Mouse (Mus musculus) limb, embryonic 15.5 days (tissue): ENCODE results near the gene Alg14. TPM values are rescaled to one million over a fixed set of nuclear protein-coding genes. Genes with fewer than 3 reads are reported as not detected.

Experiments
- ATAC-seq: fragments of 200-750 bp; cut with Nextera tagmentation; 2 replicates; pipeline ENCODE4 v1.8.0; 2017; ENCODE audit warnings: low read depth, moderate TSS enrichment; ENCODE audit not compliant: insufficient number of reproducible peaks, low FRiP score, low TSS enrichment
- H3K27ac ChIP-seq: fragments of 300-500 bp; sonication (generic); 2 replicates; pipeline ENCODE4 v1.5.1; 2015; ENCODE audit warnings: moderate library complexity, mild to moderate bottlenecking, inconsistent platforms
- H3K27me3 ChIP-seq: fragments of 300-500 bp; sonication (generic); 2 replicates; pipeline ENCODE4 v1.6.1; 2015; ENCODE audit warnings: inconsistent platforms
- H3K36me3 ChIP-seq: fragments of 300-500 bp; sonication (generic); 2 replicates; pipeline ENCODE4 v1.6.1; 2015; ENCODE audit warnings: inconsistent platforms
- H3K4me1 ChIP-seq: fragments of 300-500 bp; sonication (generic); 2 replicates; pipeline ENCODE4 v1.6.1; 2015; ENCODE audit warnings: inconsistent platforms
- H3K4me2 ChIP-seq: fragments of 300-500 bp; sonication (generic); 2 replicates; pipeline ENCODE4 v1.6.1; 2015; ENCODE audit warnings: mild to moderate bottlenecking, inconsistent platforms
- H3K4me3 ChIP-seq: fragments of 300-500 bp; sonication (generic); 2 replicates; pipeline ENCODE4 v1.5.1; 2015; ENCODE audit warnings: mild to moderate bottlenecking, inconsistent platforms
- H3K9ac ChIP-seq: fragments of 300-500 bp; sonication (generic); 2 replicates; pipeline ENCODE4 v1.6.1; 2015; ENCODE audit warnings: inconsistent platforms
- H3K9me3 ChIP-seq: fragments of 300-500 bp; sonication (generic); 2 replicates; pipeline ENCODE4 v1.6.1; 2016; ENCODE audit warnings: inconsistent platforms
- WGBS: fragments of 180-500 bp; shearing (Covaris S2); methylation state at CpG from one replicate; pipeline ENCODE4 v1.1.7; 2015; 5-methylcytosine and 5-hydroxymethylcytosine counted together
- polyA plus RNA-seq: library from polyadenylated mRNA; unstranded; fragments of >200 nt; fragmentation: Nextera tagmentation; extraction: Ambion mirVana; gene quantifications from 2 replicates; pipeline ENCODE4 v1.2.1, GENCODE M21; 2015

Gene Alg14
- polyA plus RNA-seq, 1 experiment from 2014 or later = 41.6 TPM

- Histone ChIP-seq H3K27me3 (no peaks in the 10 kb centered on the region), H3K4me2 (no peak within 1 kb of the TSS), H3K4me3 (no peak within 1 kb of the TSS), H3K9ac (no peak within 1 kb of the TSS), H3K4me1 (no peaks in the 10 kb centered on the region), H3K27ac (no peak within 1 kb of the TSS), H3K36me3 (no peaks in the 10 kb centered on the region), H3K9me3 (no peaks in the 10 kb centered on the region)
- ATAC-seq = no peak
- whole genome bisulfite sequencing = 86% methylated on average over 4 of the region's 4 CpGs
These were observed 8.6 kb upstream of the Alg14 start, which contains the start of gene Tmem56 for GRCm38 (mm10) chr3:121282998-121283397. Gene Tmem56 (minus strand): TSS chr3:121283098.

DNA sequence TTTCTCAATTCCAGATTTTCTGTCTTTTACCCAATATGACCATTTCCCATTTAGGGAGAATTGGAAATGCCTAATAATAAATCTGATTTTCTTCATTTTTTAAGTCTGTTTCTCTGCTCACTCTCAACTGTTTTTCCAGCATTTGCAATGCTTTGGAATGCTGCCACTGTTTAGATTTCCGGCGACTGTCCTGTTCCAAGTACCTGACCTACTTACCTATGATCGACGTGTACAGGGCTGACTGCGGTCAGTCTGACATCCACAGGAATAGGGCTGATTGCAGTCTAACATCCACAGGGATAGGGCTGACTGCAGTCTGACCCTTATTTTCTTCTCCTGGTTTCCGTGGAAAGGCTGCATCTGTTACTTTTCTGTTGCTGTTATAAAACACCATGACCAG lies 6.4 kb upstream of the Alg14 start:
- ATAC-seq = no peak
- no peak overlapping the region for H3K4me3 ChIP-seq
- H3K9ac ChIP-seq = no peak overlapping the region
- no peaks in the 10 kb centered on the region for H3K27me3 ChIP-seq
- no peak overlapping the region for H3K27ac ChIP-seq
- 89% methylated on average over 6 of the region's 6 CpGs for WGBS
- H3K4me1 ChIP-seq = no peaks in the 10 kb centered on the region
- H3K9me3 ChIP-seq = no peaks in the 10 kb centered on the region
- no peak overlapping the region for H3K4me2 ChIP-seq
- H3K36me3 ChIP-seq = no peaks in the 10 kb centered on the region

- Histone ChIP-seq H3K9ac (no peak overlapping the region), H3K9me3 (no peaks in the 10 kb centered on the region), H3K4me2 (no peak overlapping the region), H3K27ac (no peak overlapping the region), H3K36me3 (no peaks in the 10 kb centered on the region), H3K27me3 (no peaks in the 10 kb centered on the region), H3K4me3 (no peak overlapping the region), H3K4me1 (peaks cover 7% of the 10 kb centered on the region; the same call in 1 of the 2 replicates)
- no peak for ATAC-seq
- 95% methylated on average over 2 of the region's 2 CpGs for WGBS
These were observed 4.4 kb upstream of the Alg14 start for GRCm38 (mm10) chr3:121287151-121287550.

DNA sequence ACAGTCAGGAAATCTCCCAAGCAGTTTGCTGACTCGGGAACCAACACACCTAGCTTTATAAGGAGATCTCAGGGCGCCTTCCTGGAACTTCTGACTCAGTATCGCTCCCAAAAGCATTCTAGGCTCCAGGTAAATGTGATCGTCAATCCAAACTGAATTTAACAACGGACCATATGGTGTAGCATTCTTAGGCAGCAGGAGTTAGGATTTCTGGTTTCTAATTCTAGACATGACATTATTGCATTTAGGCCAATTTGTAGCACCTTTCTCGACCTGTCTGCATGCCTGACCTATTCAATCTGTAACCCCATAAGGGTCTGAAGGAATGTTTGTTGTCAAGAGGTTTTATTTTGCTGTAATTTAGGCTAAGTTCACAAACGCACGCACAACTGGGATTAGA lies 892 bp upstream of the Alg14 start:
- Histone ChIP-seq H3K9ac (no peak overlapping the region), H3K27me3 (no peaks in the 10 kb centered on the region), H3K9me3 (no peaks in the 10 kb centered on the region), H3K4me2 (peak overlapping the region; percentile 54), H3K4me1 (peaks cover 7% of the 10 kb centered on the region; the same call in 1 of the 2 replicates), H3K4me3 (peak overlapping the region; percentile 70), H3K36me3 (no peaks in the 10 kb centered on the region), H3K27ac (peak overlapping the region; percentile 97)
- 59% methylated on average over 8 of the region's 8 CpGs for WGBS
- no peak for ATAC-seq

DNA sequence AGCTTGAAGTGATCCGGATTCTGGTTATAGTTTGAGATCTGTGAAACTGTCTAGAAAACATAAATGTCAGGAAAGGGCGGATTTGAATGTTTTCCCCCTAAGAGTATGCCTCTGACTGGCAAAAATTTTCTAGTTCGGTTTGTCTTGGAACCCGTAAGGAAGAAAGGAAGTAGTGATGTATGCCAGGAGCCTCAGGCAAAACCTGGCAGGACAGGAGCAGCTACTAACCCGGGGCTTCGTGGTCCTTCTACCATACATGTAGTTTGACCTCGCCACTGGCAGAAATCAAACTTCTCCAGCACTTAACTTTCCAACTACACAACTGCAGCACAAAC lies 381 bp upstream of the Alg14 start:
- 3% methylated on average over 7 of the region's 7 CpGs for WGBS
- ATAC-seq = peak; percentile 27

GRCm38 (mm10) chr3:121294200-121294599 lies 2.6 kb downstream of the Alg14 start:
- Histone ChIP-seq H3K4me3 (no peak overlapping the region), H3K36me3 (no peaks in the 10 kb centered on the region), H3K27me3 (no peaks in the 10 kb centered on the region), H3K4me1 (peaks cover 7% of the 10 kb centered on the region; the same call in 1 of the 2 replicates), H3K9ac (no peak overlapping the region), H3K4me2 (no peak overlapping the region), H3K9me3 (no peaks in the 10 kb centered on the region), H3K27ac (no peak overlapping the region)
- 82% methylated on average over 2 of the region's 2 CpGs for WGBS
- ATAC-seq = no peak

More for the DNA sequence above, 381 bp upstream of the Alg14 start:
- H3K27me3 ChIP-seq = no peaks in the 10 kb centered on the region
- H3K4me2 ChIP-seq = peak overlapping the region; percentile 54
- no peaks in the 10 kb centered on the region for H3K36me3 ChIP-seq
- peaks cover 7% of the 10 kb centered on the region; the same call in 1 of the 2 replicates for H3K4me1 ChIP-seq
- peak overlapping the region; percentile 50 for H3K9ac ChIP-seq
- no peaks in the 10 kb centered on the region for H3K9me3 ChIP-seq
- H3K27ac ChIP-seq = peak overlapping the region; percentile 97
- H3K4me3 ChIP-seq = peak overlapping the region; percentile 70

DNA sequence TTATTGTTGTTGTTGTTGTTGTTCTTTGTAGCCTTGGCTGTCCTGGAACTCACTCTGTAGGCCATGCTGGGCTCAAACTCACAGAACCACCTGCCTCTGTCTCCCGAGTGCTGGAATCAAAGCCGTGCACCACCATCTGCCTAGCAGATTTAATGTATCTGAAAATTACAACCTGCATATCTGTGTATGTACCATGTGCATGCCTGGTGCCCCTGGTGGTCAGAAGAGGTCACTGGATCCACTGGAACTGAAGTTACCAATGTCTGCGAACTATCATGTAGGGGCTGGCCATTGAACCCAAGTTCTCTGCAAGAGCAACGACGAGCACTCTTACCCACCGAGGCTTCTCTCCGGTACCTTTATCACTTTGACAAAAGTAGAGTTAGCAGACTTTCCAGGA lies 15.1 kb downstream of the Alg14 start:
- WGBS = 88% methylated on average over 7 of the region's 7 CpGs
- H3K27ac ChIP-seq = no peak overlapping the region
- H3K9me3 ChIP-seq = no peaks in the 10 kb centered on the region
- H3K4me3 ChIP-seq = no peak overlapping the region
- ATAC-seq = no peak
- no peaks in the 10 kb centered on the region for H3K4me1 ChIP-seq
- no peak overlapping the region for H3K9ac ChIP-seq
- no peak overlapping the region for H3K4me2 ChIP-seq
- no peaks in the 10 kb centered on the region for H3K27me3 ChIP-seq
- H3K36me3 ChIP-seq = peaks cover 8% of the 10 kb centered on the region; the same call in 1 of the 2 replicates

- peaks cover 3% of the 10 kb centered on the region; the same call in 1 of the 2 replicates for H3K36me3 ChIP-seq
- H3K4me1 ChIP-seq = no peaks in the 10 kb centered on the region
- H3K4me2 ChIP-seq = no peak overlapping the region
- H3K27ac ChIP-seq = no peak overlapping the region
- no peaks in the 10 kb centered on the region for H3K9me3 ChIP-seq
- WGBS = 70% methylated on average over 7 of the region's 7 CpGs
- no peak overlapping the region for H3K9ac ChIP-seq
- no peaks in the 10 kb centered on the region for H3K27me3 ChIP-seq
- ATAC-seq = peak; percentile 48; the same call in 1 of the 2 replicates
- H3K4me3 ChIP-seq = no peak overlapping the region
These were observed 16.1 kb downstream of the Alg14 start for GRCm38 (mm10) chr3:121307532-121308234.

DNA sequence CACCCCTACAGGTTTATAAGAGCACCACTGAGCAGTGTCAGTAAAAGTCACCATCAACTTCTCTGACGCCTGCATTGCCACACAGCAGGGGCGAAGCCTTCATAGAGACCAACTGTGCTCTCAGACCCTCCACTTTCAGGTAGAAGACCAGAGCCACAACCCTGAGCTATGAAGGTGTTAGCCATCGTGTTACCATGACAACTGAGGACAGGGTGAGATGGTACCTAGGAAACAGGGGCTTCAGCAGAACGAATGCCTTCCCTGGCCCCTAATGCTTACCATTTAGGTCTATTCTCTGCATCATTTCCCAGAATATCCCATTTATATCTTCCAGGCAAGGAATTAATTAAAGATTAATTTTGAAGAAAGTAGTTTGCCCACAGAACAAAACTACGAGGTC lies 17.4 kb downstream of the Alg14 start:
- Histone ChIP-seq H3K27me3 (no peaks in the 10 kb centered on the region), H3K4me1 (no peaks in the 10 kb centered on the region), H3K27ac (no peak overlapping the region), H3K36me3 (0 out of 2 replicates have a peak, but pooled peaks cover 3% of the 10 kb centered on the region), H3K4me2 (no peak overlapping the region), H3K4me3 (no peak overlapping the region), H3K9me3 (no peaks in the 10 kb centered on the region), H3K9ac (no peak overlapping the region)
- no peak for ATAC-seq
- WGBS = 63% methylated on average over 5 of the region's 5 CpGs

- Histone ChIP-seq H3K4me2 (no peak overlapping the region), H3K4me1 (no peaks in the 10 kb centered on the region), H3K9ac (no peak overlapping the region), H3K9me3 (no peaks in the 10 kb centered on the region), H3K36me3 (0 out of 2 replicates have a peak, but pooled peaks cover 3% of the 10 kb centered on the region), H3K27me3 (no peaks in the 10 kb centered on the region), H3K4me3 (no peak overlapping the region), H3K27ac (no peak overlapping the region)
- ATAC-seq = no peak
- WGBS = 65% methylated on average over 4 of the region's 4 CpGs
These were observed 17.9 kb downstream of the Alg14 start for GRCm38 (mm10) chr3:121309429-121309828.

DNA sequence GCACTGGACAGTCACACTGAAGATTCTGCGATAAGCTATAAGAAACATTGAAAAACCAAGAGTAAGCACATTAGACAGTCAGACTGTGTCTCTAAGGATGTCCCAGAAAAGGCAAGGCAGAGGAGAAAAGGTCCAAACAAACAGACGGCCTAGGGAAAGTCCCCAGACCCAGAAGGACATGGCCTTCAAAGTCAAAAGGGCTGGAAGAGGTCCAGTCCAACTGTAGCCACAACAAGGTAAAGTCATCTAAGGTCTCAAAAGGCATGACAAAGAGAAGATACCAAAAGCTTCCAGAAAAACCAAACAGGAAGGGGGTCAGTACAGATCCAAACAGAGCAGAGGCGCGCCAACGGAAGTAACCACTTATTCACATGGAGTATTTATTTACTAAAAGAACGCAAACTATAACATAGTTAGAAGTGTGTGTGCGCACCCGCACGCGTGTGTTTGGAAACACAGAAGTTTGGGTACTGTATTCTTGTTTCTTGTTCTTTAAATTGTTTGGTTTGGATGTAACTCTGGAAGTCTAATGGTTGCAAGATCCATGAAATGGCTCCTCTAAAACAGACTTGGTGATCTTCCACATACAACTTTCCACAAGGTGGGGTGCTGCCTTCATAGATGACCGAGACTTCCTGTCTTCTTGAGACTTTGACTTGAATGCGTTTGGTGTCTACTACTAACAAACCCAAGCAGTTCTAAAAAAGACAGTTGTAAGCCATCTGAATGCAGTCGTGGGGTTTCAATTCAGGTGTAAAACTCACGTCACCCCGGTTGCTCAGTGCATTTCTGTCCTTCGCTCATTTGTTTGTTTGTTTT lies 18.5 kb downstream of the Alg14 start:
- H3K27ac ChIP-seq = no peak overlapping the region
- no peak overlapping the region for H3K4me2 ChIP-seq
- 89% methylated on average over 16 of the region's 16 CpGs for WGBS
- no peaks in the 10 kb centered on the region for H3K9me3 ChIP-seq
- no peak for ATAC-seq
- H3K36me3 ChIP-seq = 0 out of 2 replicates have a peak, but pooled peaks cover 3% of the 10 kb centered on the region
- H3K4me1 ChIP-seq = no peaks in the 10 kb centered on the region
- H3K27me3 ChIP-seq = no peaks in the 10 kb centered on the region
- no peak overlapping the region for H3K4me3 ChIP-seq
- no peak overlapping the region for H3K9ac ChIP-seq

DNA sequence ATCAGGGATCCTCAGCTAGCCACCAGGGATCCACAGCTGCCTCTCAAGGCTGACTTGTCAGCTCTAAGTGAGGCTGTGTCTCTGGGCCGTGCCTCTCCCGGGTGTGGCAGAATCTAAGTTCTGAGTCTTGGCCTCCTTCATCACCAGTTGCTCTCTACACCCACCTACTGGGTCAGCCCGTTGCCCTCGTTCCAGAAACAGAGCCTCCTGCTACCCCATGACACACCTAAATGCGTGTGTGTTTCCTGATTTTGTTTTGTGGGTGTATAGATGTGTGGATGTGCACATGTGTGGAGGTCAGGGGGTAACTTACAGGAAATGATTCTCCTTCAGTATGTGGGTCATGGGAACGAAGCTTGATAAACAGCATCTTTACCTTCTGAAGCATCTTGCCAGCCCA lies 20.9 kb downstream of the Alg14 start:
- H3K4me1 ChIP-seq = no peaks in the 10 kb centered on the region
- WGBS = 81% methylated on average over 6 of the region's 6 CpGs

More for the DNA sequence above, 20.9 kb downstream of the Alg14 start:
- no peak overlapping the region for H3K27ac ChIP-seq
- H3K9me3 ChIP-seq = no peaks in the 10 kb centered on the region
- H3K36me3 ChIP-seq = peaks cover 3% of the 10 kb centered on the region; the same call in 1 of the 2 replicates
- no peaks in the 10 kb centered on the region for H3K27me3 ChIP-seq
- no peak for ATAC-seq
- no peak overlapping the region for H3K9ac ChIP-seq
- no peak overlapping the region for H3K4me2 ChIP-seq
- no peak overlapping the region for H3K4me3 ChIP-seq
